ENCODE assay signal across 8 mouse cellular contexts in the genomic region with DNA sequence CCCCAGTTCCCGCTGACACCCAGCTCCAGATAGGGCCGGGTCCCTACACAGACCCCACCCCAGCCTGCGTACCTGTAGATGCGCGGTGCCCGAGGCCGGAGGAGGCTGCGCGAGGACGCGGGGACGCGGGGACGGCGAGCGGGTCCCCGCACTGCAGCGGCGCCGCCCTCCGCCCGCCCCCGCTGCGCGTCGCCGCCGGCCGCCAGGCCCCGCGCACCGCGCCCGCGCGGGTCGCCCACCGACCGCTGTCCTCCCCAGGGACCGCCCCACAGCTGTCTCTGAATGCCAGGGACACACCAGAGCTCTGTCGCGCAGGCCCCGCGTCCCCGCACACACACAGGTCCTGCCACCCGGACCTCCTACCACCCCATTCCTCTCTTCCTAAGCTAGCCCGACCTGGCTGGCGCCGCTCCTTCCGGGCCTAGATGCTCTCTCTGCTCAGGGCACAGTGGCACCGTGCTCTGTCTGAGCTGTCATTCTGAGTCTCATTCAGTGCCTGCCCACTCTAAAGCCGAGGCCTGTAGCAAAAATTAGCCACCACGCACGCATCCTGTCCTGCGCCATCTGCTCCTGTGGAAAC. TPM values are rescaled to one million over a fixed set of nuclear protein-coding genes. Genes with fewer than 3 reads are reported as not detected.
A peak's percentile ranks its signal among the peaks of the same experiment; 100 is the strongest.
DNase-seq lines count a peak whose midpoint lies in the region; ATAC-seq and TF ChIP-seq lines count a peak whose summit lies in the region.

No protein-coding gene starts in this region.

- H3K4me2 ChIP-seq in kidney, embryonic 16.5 days (replicated peaks; ENCODE audit: low read depth, low read length): peak overlapping the region; percentile 96
- H3K4me2 ChIP-seq in forebrain, embryonic 13.5 days: peak overlapping the region; percentile 80
- H3K4me2 ChIP-seq in stomach, embryonic 16.5 days (ENCODE audit: low read depth, low read length): peak overlapping the region; percentile 84

- no peak for DNase-seq in kidney, postnatal 25 days
- peak; percentile 77 for DNase-seq in cerebellum, adult 11 months
- peak in 1 of 2 experiments; percentile 36 for DNase-seq in layer of hippocampus, adult 2 months (ENCODE audit: low spot score in 2 of 2)
- DNase-seq in midbrain, embryonic 10.5 days (ENCODE audit: low spot score): peak; percentile 33
- DNase-seq in urinary bladder, postnatal 25 days (ENCODE audit: low spot score): no peak

- H3K27me3 ChIP-seq in kidney, embryonic 16.5 days (ENCODE audit: insufficient read depth, low read length): no peaks in the 10 kb centered on the region
- H3K27me3 ChIP-seq in forebrain, embryonic 13.5 days: peaks cover 10% of the 10 kb centered on the region
- peaks cover 42% of the 10 kb centered on the region for H3K27me3 ChIP-seq in midbrain, embryonic 10.5 days (ENCODE audit: low read depth, poor library complexity, severe bottlenecking)
- 0 out of 2 replicates have a peak, but pooled peaks cover 5% of the 10 kb centered on the region for H3K27me3 ChIP-seq in stomach, embryonic 16.5 days (ENCODE audit: control insufficient read depth, insufficient read depth, low read length)

- ATAC-seq in kidney, embryonic 16.5 days (ENCODE audit: low FRiP score, low TSS enrichment): peak; percentile 74
- ATAC-seq in forebrain, embryonic 13.5 days: peak; percentile 83
- peak; percentile 57 for ATAC-seq in stomach, embryonic 16.5 days (ENCODE audit: insufficient read depth, low FRiP score)

- H3K36me3 ChIP-seq in kidney, embryonic 16.5 days (ENCODE audit: insufficient read depth, low read length): no peaks in the 10 kb centered on the region
- H3K36me3 ChIP-seq in forebrain, embryonic 13.5 days (ENCODE audit: poor library complexity, severe bottlenecking): no peaks in the 10 kb centered on the region
- no peaks in the 10 kb centered on the region for H3K36me3 ChIP-seq in midbrain, embryonic 10.5 days
- H3K36me3 ChIP-seq in stomach, embryonic 16.5 days (ENCODE audit: control insufficient read depth, insufficient read depth, low read length): no peaks in the 10 kb centered on the region

- TF ChIP-seq CTCF in layer of hippocampus, adult 2 months (conservative IDR thresholded peaks at IDR 0.05): no peak

- H3K4me3 ChIP-seq in kidney, embryonic 16.5 days (ENCODE audit: low read length): peak overlapping the region; percentile 65
- H3K4me3 ChIP-seq in forebrain, embryonic 13.5 days: peak overlapping the region; percentile 49
- peak overlapping the region; percentile 60 for H3K4me3 ChIP-seq in layer of hippocampus, adult 2 months
- H3K4me3 ChIP-seq in midbrain, embryonic 10.5 days: peak overlapping the region; percentile 71
- peak overlapping the region; percentile 60 for H3K4me3 ChIP-seq in stomach, embryonic 16.5 days (replicated peaks; ENCODE audit: low read length)

- no peak overlapping the region for H3K27ac ChIP-seq in kidney, embryonic 16.5 days (ENCODE audit: low read length)
- peak overlapping the region; percentile 35 for H3K27ac ChIP-seq in forebrain, embryonic 13.5 days
- peak overlapping the region; percentile 92 for H3K27ac ChIP-seq in layer of hippocampus, adult 2 months
- peak overlapping the region; percentile 79 for H3K27ac ChIP-seq in midbrain, embryonic 10.5 days (replicated peaks)
- H3K27ac ChIP-seq in stomach, embryonic 16.5 days (ENCODE audit: low read length): no peak overlapping the region

- H3K4me1 ChIP-seq in kidney, embryonic 16.5 days (ENCODE audit: insufficient read depth, low read length): peaks cover 12% of the 10 kb centered on the region
- H3K4me1 ChIP-seq in forebrain, embryonic 13.5 days: peaks cover 11% of the 10 kb centered on the region; the same call in 1 of the 2 replicates
- peaks cover 13% of the 10 kb centered on the region for H3K4me1 ChIP-seq in midbrain, embryonic 10.5 days
- peaks cover 10% of the 10 kb centered on the region for H3K4me1 ChIP-seq in stomach, embryonic 16.5 days (ENCODE audit: control insufficient read depth, insufficient read depth, low read length)

- peak overlapping the region; percentile 81 for H3K9ac ChIP-seq in kidney, embryonic 16.5 days (replicated peaks; ENCODE audit: low read length)
- H3K9ac ChIP-seq in forebrain, embryonic 13.5 days: peak overlapping the region; percentile 73
- peak overlapping the region; percentile 83 for H3K9ac ChIP-seq in stomach, embryonic 16.5 days (ENCODE audit: low read length)

- WGBS in kidney, embryonic 16.5 days: 5% methylated on average over 32 of the region's 55 CpGs
- 3% methylated on average over 48 of the region's 55 CpGs for WGBS in forebrain, embryonic 13.5 days
- WGBS in midbrain, embryonic 10.5 days: 3% methylated on average over 52 of the region's 55 CpGs
- 4% methylated on average over 55 of the region's 55 CpGs for WGBS in stomach, embryonic 16.5 days

- no peaks in the 10 kb centered on the region for H3K9me3 ChIP-seq in kidney, embryonic 16.5 days (ENCODE audit: low read length)
- H3K9me3 ChIP-seq in forebrain, embryonic 13.5 days (replicated peaks): no peaks in the 10 kb centered on the region
- H3K9me3 ChIP-seq in midbrain, embryonic 10.5 days (replicated peaks): no peaks in the 10 kb centered on the region
- H3K9me3 ChIP-seq in stomach, embryonic 16.5 days (replicated peaks; ENCODE audit: control insufficient read depth, low read length): no peaks in the 10 kb centered on the region

RNA-seq across cellular contexts. Expression of a gene that starts 20.1 kb away (rescaled TPM):
- 24.6 and 28.8 TPM in 2 replicates for polyA plus RNA-seq in kidney, embryonic 16.5 days (2015; fragmentation: Nextera tagmentation; extraction: Ambion mirVana)
- polyA plus RNA-seq in forebrain, embryonic 13.5 days (2015; fragmentation: Nextera tagmentation; extraction: Ambion mirVana): 63.4 and 87.2 TPM in 2 replicates
- total RNA-seq in layer of hippocampus, adult 2 months (2021): 100 to 1,000 TPM; 393 to 425 TPM
- polyA plus RNA-seq in midbrain, embryonic 10.5 days (2016; fragmentation: Nextera tagmentation; extraction: Ambion mirVana): 9.4 and 21.6 TPM in 2 replicates
- 25.2 and 25.8 TPM in 2 replicates for polyA plus RNA-seq in stomach, embryonic 16.5 days (2015; fragmentation: Nextera tagmentation; extraction: Ambion mirVana)

RNA-seq across cellular contexts. Expression of a gene that starts 20.4 kb away (rescaled TPM):
- 7.2 and 9.1 TPM in 2 replicates for polyA plus RNA-seq in kidney, embryonic 16.5 days (2015; fragmentation: Nextera tagmentation; extraction: Ambion mirVana)
- 3.1 and 3.4 TPM in 2 replicates for polyA plus RNA-seq in forebrain, embryonic 13.5 days (2015; fragmentation: Nextera tagmentation; extraction: Ambion mirVana)
- total RNA-seq in layer of hippocampus, adult 2 months (2021): 10 to 100 TPM in 1 of 2 experiments, 1 to 10 TPM in 1; 5.7 to 10.7 TPM
- polyA plus RNA-seq in midbrain, embryonic 10.5 days (2016; fragmentation: Nextera tagmentation; extraction: Ambion mirVana): 6.7 and 7.7 TPM in 2 replicates
- polyA plus RNA-seq in stomach, embryonic 16.5 days (2015; fragmentation: Nextera tagmentation; extraction: Ambion mirVana): 2.6 and 3.1 TPM in 2 replicates

Comparison
In these comparisons a context has a peak if more than half of its experiments do, and no peak if none do; other contexts are left out.
1. H3K27ac ChIP-seq: peak in forebrain, embryonic 13.5 days (single experiment), layer of hippocampus, adult 2 months (single experiment) and midbrain, embryonic 10.5 days (single experiment); none in kidney, embryonic 16.5 days (single experiment) and stomach, embryonic 16.5 days (single experiment).
2. DNase-seq: peak in cerebellum, adult 11 months (single experiment) and midbrain, embryonic 10.5 days (single experiment); none in kidney, postnatal 25 days (0 of 2) and urinary bladder, postnatal 25 days (single experiment).
3. Peak in every context shown above with its lines, with median percentiles within 50 percentile points of each other: ATAC-seq, H3K4me2 ChIP-seq, H3K4me3 ChIP-seq and H3K9ac ChIP-seq.